Mouse (Mus musculus) embryonic fibroblast, embryonic 13.5 days (primary cell): ENCODE data around the gene Ccdc106. TPM values are rescaled to one million over a fixed set of nuclear protein-coding genes. Genes with fewer than 3 reads are reported as not detected.

Experiments used
- H3K27ac ChIP-seq: 2 replicates; pipeline ENCODE4 v1.5.1; 2012; ENCODE audit warnings: low read length, control low read depth, inconsistent platforms; ENCODE audit not compliant: insufficient read depth
- H3K4me1 ChIP-seq: 2 replicates; pipeline ENCODE4 v1.6.1; 2011; ENCODE audit warnings: low read length; ENCODE audit not compliant: control insufficient read depth, insufficient read depth
- H3K4me3 ChIP-seq: 2 replicates; pipeline ENCODE4 v1.5.1; 2011; ENCODE audit warnings: mild to moderate bottlenecking, control low read depth, low read length; ENCODE audit not compliant: insufficient read depth
- CTCF ChIP-seq: IDR thresholded peaks from 2 replicates; pipeline ENCODE4 v1.5.1; 2011; ENCODE audit warnings: mild to moderate bottlenecking, control low read depth, low read length, moderate library complexity, borderline replicate concordance; ENCODE audit not compliant: insufficient read depth
- POLR2A ChIP-seq: IDR thresholded peaks from 2 replicates; pipeline ENCODE4 v1.6.1; 2011; ENCODE audit warnings: low read depth, mild to moderate bottlenecking, control low read depth, low read length, moderate library complexity
- polyA plus RNA-seq: library from polyadenylated mRNA; stranded (reverse); fragments of >200 nt; gene quantifications from 2 replicates; pipeline ENCODE4 v1.2.4, GENCODE M21; 2011; ENCODE audit warnings: low read depth; ENCODE audit not compliant: missing spikeins, insufficient read length

Gene Ccdc106
- polyA plus RNA-seq, 1 experiment = 3.8 TPM

GRCm38 (mm10) chr7:5046112-5046511 lies 25.8 kb downstream of the Ccdc106 start:
- Histone ChIP-seq H3K4me3 (no peak overlapping the region), H3K27ac (no peak overlapping the region), H3K4me1 (no peaks in the 10 kb centered on the region)
- no peak for TF ChIP-seq POLR2A
- no peak for TF ChIP-seq CTCF

- Histone ChIP-seq H3K4me1 (no peaks in the 10 kb centered on the region), H3K27ac (no peak overlapping the region), H3K4me3 (no peak overlapping the region)
- TF ChIP-seq POLR2A (no peak), CTCF (no peak)
Measured at GRCm38 (mm10) chr7:5047313-5047712, 27.0 kb downstream of the Ccdc106 start.

GRCm38 (mm10) chr7:5051193-5052192 lies 31.1 kb downstream of the Ccdc106 start, which contains the start of gene Zfp580:
Zfp580 (plus strand) TSS chr7:5051538.
- peak; percentile 78 for TF ChIP-seq POLR2A
- no peak for TF ChIP-seq CTCF
- Histone ChIP-seq H3K4me3 (peak within 1 kb of the TSS; percentile 61), H3K27ac (peak within 1 kb of the TSS; percentile 21), H3K4me1 (no peaks in the 10 kb centered on the region)

- Histone ChIP-seq H3K4me1 (no peaks in the 10 kb centered on the region), H3K27ac (peak overlapping the region; percentile 21; the same call in 1 of the 2 replicates), H3K4me3 (peak overlapping the region; percentile 61)
- peak; percentile 9; the same call in 1 of the 2 replicates for TF ChIP-seq POLR2A
- TF ChIP-seq CTCF = no peak
Measured at GRCm38 (mm10) chr7:5052438-5052837, 32.1 kb downstream of the Ccdc106 start.

- TF ChIP-seq CTCF (no peak), POLR2A (0 out of 2 replicates have a peak, but pooled peaks have one; percentile 16)
- Histone ChIP-seq H3K4me3 (peak overlapping the region; percentile 61), H3K27ac (no peak overlapping the region), H3K4me1 (no peaks in the 10 kb centered on the region)
Measured at GRCm38 (mm10) chr7:5052931-5053343, 32.6 kb downstream of the Ccdc106 start.

GRCm38 (mm10) chr7:5053456-5054179 lies 33.3 kb downstream of the Ccdc106 start:
- Histone ChIP-seq H3K4me1 (no peaks in the 10 kb centered on the region), H3K27ac (no peak overlapping the region), H3K4me3 (peak overlapping the region; percentile 14; the same call in 1 of the 2 replicates)
- TF ChIP-seq CTCF (no peak), POLR2A (peak; percentile 54)

GRCm38 (mm10) chr7:5056651-5057263 lies 36.4 kb downstream of the Ccdc106 start:
- TF ChIP-seq CTCF (no peak), POLR2A (no peak)
- H3K4me3 ChIP-seq = no peak overlapping the region
- H3K4me1 ChIP-seq = no peaks in the 10 kb centered on the region
- no peak overlapping the region for H3K27ac ChIP-seq

- H3K27ac ChIP-seq = no peak overlapping the region
- no peaks in the 10 kb centered on the region for H3K4me1 ChIP-seq
- TF ChIP-seq CTCF (no peak), POLR2A (no peak)
- H3K4me3 ChIP-seq = no peak overlapping the region
Measured at GRCm38 (mm10) chr7:5057381-5057780, 37.0 kb downstream of the Ccdc106 start.

- no peak overlapping the region for H3K27ac ChIP-seq
- H3K4me3 ChIP-seq = no peak overlapping the region
- TF ChIP-seq CTCF = no peak
- no peak for TF ChIP-seq POLR2A
- H3K4me1 ChIP-seq = no peaks in the 10 kb centered on the region
Measured at GRCm38 (mm10) chr7:5057804-5058203, 37.5 kb downstream of the Ccdc106 start.
